Mouse (Mus musculus) brain, embryonic 14.5 days (tissue): ENCODE measurements around the gene Smpd1. TPM values are rescaled to one million over a fixed set of nuclear protein-coding genes. Genes with fewer than 3 reads are reported as not detected.
A peak's percentile ranks its signal among the peaks of the same experiment; 100 is the strongest.

ENCODE experiments used
- DNase-seq: peaks from one replicate; pipeline ENCODE4 v3.0.0-alpha.2; 2011; ENCODE audit warnings: low read depth
- CTCF ChIP-seq: fragments of 200-500 bp; IDR thresholded peaks from 2 replicates; pipeline ENCODE4 v1.5.1; 2012; ENCODE audit warnings: inconsistent platforms, mild to moderate bottlenecking, moderate library complexity, borderline replicate concordance; ENCODE audit not compliant: insufficient read depth, insufficient read length; ENCODE audit errors: extremely low read depth
- POLR2A ChIP-seq: fragments of 200-500 bp; IDR thresholded peaks from 2 replicates; pipeline ENCODE4 v1.6.1; 2012; ENCODE audit warnings: mild to moderate bottlenecking, inconsistent platforms, borderline replicate concordance; ENCODE audit not compliant: poor library complexity, insufficient read depth, insufficient read length, severe bottlenecking; ENCODE audit errors: extremely low read depth
- polyA plus RNA-seq: library from polyadenylated mRNA; depleted of rRNA; stranded (reverse); fragments of >200 nt; gene quantifications from 2 replicates; pipeline ENCODE4 v1.2.3, GENCODE M21; 2012; rRNA removed

The Smpd1 gene
- polyA plus RNA-seq: 51.2 and 59.6 TPM in 2 replicates

DNA sequence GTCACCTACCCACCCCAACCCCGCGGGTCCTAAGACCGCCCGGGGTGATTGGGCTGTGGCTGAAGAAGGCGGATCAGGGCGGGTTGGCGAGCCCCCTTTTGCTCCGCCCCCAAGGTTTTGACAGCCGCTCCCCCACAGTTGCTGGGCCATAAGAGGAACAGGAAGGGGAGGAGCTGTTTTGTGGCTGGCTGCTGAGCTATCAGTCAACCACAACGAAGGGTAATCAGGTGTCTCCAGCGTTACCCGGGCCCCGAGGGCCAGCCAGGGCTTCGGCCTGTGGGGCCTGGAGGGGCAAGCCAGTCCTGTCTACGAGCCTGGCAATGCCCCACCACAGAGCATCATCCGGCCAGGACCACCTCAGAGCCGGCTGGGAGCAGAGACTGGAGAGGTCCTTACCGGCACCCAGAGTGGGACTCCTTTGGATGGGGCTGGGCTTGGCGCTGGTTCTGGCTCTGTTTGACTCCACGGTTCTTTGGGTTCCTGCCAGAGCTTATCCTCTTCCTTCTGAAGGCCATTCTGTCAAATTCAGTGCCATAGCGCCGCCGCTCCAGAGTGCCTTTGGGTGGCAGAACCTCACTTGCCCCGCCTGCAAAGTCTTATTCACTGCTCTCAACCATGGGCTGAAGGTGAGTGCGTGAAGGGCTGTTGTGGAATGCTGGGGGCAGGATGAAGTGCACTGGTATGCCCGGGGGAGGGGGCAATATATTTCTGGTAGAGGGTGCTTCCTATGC is at the start of gene Smpd1:
Smpd1 (plus strand) TSS at position 149 of the 731 bp plus-strand sequence.
- TF ChIP-seq CTCF (no peak), POLR2A (peak; percentile 8; the same call in 1 of the 2 replicates)
- DNase-seq: peak; percentile 96

DNA sequence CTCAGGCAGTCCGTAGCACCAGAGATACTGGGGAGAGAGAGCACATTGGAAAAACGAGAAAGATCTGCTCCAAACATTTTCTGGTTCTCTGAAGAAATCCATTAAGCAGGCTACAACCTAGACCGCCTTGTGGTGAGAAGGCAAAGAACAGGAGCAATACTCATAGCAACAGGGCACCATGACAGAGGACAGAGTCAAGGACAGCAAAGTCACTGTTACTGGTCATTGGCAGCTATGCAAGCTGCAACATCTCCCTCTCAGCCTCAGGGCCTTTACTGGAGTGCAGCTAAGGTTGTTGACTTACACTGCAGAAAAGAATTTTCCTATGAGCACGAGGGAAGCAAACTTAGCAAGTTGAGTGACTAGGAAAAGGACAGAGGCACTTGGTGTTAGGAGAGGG is 46.9 kb upstream of the Smpd1 start:
- DNase-seq: no peak
- TF ChIP-seq CTCF (no peak), POLR2A (no peak)

DNA sequence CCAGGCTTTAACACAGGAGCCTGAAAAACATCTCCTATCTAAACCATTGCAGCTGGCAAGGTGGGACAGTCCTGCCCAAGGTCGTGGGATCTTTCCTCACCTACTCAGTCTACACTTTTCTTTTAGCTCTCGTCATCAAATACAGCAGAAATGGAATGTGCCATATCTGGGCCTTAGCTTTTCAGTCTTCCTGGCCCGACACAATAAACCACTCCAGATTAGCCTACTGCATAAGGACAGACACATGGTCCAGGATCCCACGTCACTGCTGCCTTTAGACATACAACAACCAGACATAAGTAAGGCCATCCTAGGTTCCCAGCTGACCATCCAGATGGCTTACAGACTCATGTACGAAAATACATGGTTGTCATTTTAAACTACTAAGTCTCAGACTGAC is 44.0 kb upstream of the Smpd1 start:
- no peak for DNase-seq
- no peak for TF ChIP-seq POLR2A
- TF ChIP-seq CTCF: no peak

DNA sequence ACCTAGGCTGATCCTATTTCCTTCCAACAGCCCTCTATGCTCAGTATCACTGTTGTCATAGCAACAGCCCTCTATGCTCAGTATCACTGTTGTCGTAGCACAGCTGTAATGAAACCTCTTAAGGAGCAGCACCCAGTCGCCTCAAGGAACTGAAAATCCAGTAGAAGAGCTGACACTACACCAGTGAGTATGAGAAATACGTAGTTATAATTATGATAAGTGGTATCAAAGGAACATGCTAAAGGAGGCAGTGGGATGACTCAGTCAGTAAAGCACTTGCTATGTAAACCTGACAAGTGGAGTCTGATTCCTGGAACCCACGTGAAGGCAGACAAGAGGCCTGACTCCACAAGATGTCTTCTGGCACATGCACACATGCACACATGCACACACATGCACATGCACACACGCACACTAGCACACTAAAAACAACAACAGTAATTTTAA is 40.3 kb upstream of the Smpd1 start:
- TF ChIP-seq CTCF: no peak
- TF ChIP-seq POLR2A: no peak

DNA sequence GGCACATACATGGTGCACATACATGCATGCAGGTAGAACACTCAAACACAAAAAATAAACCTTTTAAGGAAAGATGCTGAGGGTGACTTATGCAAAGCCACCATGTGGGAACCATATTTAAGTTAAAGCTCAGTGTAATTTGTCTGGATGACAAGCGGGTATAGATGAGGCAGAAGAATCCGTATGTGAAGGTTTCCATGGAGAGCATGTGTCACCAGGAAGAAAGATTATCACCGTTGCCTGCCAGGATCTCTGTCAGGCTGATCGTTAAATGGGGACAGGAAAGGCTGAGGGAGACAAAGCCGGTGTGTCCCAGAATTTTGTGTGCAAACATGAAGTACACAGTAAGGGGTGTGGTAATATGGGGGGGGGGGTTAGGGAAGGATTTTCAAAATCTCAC is 39.6 kb upstream of the Smpd1 start:
- no peak for TF ChIP-seq CTCF
- DNase-seq: peak; percentile 34

More for the DNA sequence above, 40.3 kb upstream of the Smpd1 start:
- peak; percentile 73 for DNase-seq

DNA sequence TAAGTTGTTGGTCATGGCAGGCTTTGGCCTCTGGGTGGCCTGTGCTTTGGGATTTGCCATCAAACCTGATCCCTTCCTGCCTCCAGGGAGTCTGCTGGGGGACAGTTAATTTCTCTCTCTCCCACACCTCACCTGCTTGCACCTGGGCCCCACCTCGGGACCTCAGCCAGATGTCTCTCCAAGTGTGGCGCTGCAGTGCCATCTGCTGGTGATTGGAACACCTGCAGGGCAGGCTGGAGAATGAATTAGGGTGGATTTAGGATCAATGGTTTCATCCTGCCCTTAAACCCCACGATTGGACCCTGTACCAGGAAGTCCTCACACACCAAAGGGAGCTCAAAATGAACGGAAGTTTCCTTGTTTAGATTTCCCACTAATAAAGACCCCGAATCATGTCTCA is 39.0 kb upstream of the Smpd1 start:
- peak; percentile 64 for DNase-seq
- TF ChIP-seq CTCF (peak; percentile 91), POLR2A (no peak)

DNA sequence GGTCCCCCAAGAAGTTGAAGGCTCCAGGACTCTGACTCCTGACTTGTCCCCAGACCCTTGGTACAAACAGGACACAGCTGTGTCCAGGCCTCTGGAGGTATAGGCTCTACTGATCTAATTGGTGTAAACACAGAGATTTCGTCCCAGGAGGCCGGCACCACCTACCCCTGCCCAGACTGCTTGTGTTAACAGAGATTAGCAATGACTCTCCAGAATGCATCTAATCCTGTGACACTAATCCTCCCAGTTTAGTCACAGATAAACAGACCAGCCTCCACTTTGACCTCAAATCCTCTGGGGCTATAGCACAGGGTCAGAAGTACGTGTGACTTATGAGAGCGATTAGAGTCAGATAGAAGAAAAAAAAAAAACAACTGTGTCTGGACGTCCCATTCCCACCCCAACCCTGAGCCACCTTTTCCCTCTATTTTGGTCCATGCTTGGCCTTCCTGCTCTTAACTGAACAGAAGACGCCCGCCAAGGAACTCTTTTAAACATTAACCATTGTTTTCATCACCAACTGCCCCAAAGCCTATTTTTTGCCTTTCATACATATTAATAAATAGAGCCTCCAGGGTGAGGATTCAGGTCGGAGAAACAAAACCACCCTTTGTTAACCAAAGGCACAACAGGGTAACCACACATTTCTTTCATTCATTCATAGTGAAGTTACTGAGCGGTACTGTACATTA is 37.3 kb upstream of the Smpd1 start:
- TF ChIP-seq POLR2A (no peak), CTCF (no peak)
- DNase-seq: peak; percentile 10

DNA sequence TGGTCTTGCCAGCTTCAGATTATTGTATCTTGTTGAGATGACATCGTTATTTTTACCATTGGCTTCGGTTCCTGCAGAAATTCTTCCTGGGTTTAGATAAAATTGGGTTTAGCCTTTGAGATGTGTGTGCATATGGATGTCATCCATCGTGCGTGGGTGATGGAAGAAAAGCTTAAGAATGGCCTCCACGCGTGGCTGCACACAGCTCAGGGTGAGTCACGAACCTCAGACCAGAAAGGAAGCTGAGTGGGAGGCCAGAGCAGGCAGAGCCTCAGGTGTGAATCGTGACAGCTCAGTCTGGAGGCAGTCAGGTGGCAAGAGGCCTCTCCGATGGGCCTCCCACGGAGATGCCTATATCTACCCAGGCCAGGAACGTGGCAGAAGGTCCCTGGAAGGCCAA is 34.8 kb upstream of the Smpd1 start:
- TF ChIP-seq CTCF (no peak), POLR2A (no peak)
- DNase-seq: no peak

DNA sequence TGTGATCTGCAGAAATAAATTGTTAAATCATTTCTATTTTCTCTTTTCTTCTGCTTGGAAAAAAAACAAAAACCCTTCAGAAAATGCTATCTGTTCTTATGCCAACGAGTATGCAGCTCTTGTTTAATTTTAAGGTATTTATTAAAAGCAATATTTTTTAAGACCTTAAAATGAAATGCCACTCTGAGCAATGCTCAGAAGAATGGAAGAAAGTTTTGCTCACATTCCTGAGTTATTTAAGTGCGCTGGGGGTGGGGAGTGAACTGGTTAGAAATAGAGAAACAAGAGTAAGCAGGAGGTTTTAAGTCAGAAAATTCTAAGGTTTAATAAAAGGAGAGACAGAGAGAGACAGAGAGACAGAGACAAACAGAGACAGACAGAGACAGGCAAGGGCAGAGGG is 34.4 kb upstream of the Smpd1 start:
- no peak for DNase-seq
- TF ChIP-seq POLR2A: no peak
- no peak for TF ChIP-seq CTCF

DNA sequence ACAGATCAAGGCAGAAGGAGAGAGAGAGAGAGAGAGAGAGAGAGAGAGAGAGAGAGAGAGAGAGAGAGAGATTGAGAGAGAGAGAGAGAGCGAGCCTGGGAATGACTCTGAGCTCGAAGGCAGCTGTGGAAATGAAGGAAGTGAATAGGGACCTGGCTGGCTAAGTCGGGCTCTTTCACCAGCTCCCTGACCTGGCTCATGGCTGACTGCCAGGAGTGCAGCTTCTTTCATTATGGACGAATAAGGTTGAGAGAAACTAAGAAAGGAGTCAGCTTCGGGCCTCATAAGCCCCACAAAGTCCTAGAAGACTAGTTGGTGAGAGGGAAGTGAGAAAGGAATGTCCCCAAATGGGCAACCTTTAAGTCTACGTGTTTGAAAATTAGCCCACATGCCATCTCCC is 34.0 kb upstream of the Smpd1 start:
- no peak for TF ChIP-seq POLR2A
- no peak for TF ChIP-seq CTCF
- DNase-seq: peak; percentile 28

DNA sequence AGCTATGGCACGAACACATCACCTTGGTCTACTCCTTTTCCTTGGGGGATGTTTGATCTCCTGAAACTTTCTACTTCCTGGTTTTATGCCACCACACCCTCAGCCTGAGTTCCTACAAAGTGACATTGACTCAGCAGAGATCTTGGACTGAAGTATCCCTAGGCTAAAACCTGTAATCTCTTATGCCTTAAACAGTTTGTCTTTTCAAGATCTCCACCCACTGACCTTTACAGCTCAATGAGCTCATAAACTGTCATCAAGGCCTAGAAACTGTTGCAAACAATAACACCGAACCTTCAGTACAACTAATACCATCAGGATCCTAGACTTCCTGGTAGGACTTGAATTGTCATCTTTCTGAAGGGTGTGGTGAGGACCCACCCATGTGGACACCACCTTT is 29.9 kb upstream of the Smpd1 start:
- no peak for DNase-seq
- no peak for TF ChIP-seq POLR2A
- no peak for TF ChIP-seq CTCF
